Mouse (Mus musculus): Measurements from ENCODE around the gene Apcs. TPM values are rescaled to one million over a fixed set of nuclear protein-coding genes. Genes with fewer than 3 reads are reported as not detected.

The Apcs gene
- polyA plus RNA-seq (2014; fragmentation: Illumina TruSeq; extraction: RNeasy Lipid Tissue Mini Kit (QIAGEN cat#74804); ENCODE audit: low read depth, low replicate concordance): 368 TPM

DNA sequence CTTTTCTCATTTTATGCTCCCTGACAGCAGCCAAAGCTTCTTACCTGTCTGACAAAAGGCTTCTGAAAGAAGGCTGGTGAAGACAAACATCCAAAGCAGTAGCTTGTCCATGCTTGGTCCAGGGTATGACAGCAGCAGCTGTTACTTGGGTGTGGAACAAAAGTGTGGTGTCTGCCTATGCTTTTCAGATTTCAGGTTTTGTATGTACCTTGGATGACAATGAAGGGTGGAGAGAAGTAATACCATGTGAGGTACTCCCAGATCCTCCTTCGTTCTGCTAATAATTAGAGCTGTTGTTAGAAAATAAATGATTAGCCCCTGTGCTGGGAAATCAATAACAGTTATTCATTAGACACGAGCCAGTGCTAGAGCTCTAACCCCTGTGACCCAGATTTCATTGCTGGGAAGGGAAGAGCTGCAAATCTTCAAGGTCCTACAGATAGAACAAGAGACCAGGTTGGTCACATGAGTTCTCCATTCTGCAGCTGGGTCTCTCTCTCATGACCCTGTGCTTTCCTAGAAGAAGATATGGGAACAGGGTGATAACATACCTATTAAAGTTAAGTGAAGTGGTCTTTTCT, at the start of gene Apcs:
Gene Apcs, minus strand, starts transcription at position 265 of the 581 bp plus-strand sequence.

Other genes starting within 250 kb of the Apcs start
- 1,350 TPM for gene Crp, start 197.0 kb downstream of the Apcs start, polyA plus RNA-seq (2014; fragmentation: Illumina TruSeq; extraction: RNeasy Lipid Tissue Mini Kit (QIAGEN cat#74804); ENCODE audit: low read depth, low replicate concordance)
- 0.24 TPM for gene Olfr16, start 55.4 kb upstream of the Apcs start, polyA plus RNA-seq (2014; fragmentation: Illumina TruSeq; extraction: RNeasy Lipid Tissue Mini Kit (QIAGEN cat#74804); ENCODE audit: low read depth, low replicate concordance)
- not detected for gene Olfr1408, start 242.3 kb upstream of the Apcs start, polyA plus RNA-seq (2014; fragmentation: Illumina TruSeq; extraction: RNeasy Lipid Tissue Mini Kit (QIAGEN cat#74804); ENCODE audit: low read depth, low replicate concordance)

Data from liver, adult 10 weeks (tissue).